Mouse (Mus musculus): ENCODE results near the gene Klhl40.

Gene Klhl40

GRCm38 (mm10) chr9:121776511-121776910 lies 896 bp upstream of the Klhl40 start:
- no peak for ATAC-seq (ENCODE audit: insufficient number of reproducible peaks, low FRiP score, low TSS enrichment)

- no peak for ATAC-seq (ENCODE audit: insufficient number of reproducible peaks, low FRiP score, low TSS enrichment)
These were observed 738 bp downstream of the Klhl40 start for GRCm38 (mm10) chr9:121778066-121778624.

GRCm38 (mm10) chr9:121784801-121785200 lies 7.4 kb downstream of the Klhl40 start:
- ATAC-seq (ENCODE audit: insufficient number of reproducible peaks, low FRiP score, low TSS enrichment): no peak

- ATAC-seq (ENCODE audit: insufficient number of reproducible peaks, low FRiP score, low TSS enrichment): no peak
These were observed 7.9 kb downstream of the Klhl40 start for GRCm38 (mm10) chr9:121785261-121785660.

- no peak for ATAC-seq (ENCODE audit: insufficient number of reproducible peaks, low FRiP score, low TSS enrichment)
These were observed 9.0 kb downstream of the Klhl40 start for GRCm38 (mm10) chr9:121786359-121786758.

- no peak for ATAC-seq (ENCODE audit: insufficient number of reproducible peaks, low FRiP score, low TSS enrichment)
These were observed 13.8 kb downstream of the Klhl40 start for GRCm38 (mm10) chr9:121791206-121791605.

- no peak for ATAC-seq (ENCODE audit: insufficient number of reproducible peaks, low FRiP score, low TSS enrichment)
These were observed 14.5 kb downstream of the Klhl40 start, which contains the start of gene Hhatl for GRCm38 (mm10) chr9:121791757-121792521. TSS of gene Hhatl (minus strand) at chr9:121792507.

- ATAC-seq (ENCODE audit: insufficient number of reproducible peaks, low FRiP score, low TSS enrichment): no peak
These were observed 17.6 kb downstream of the Klhl40 start for GRCm38 (mm10) chr9:121794972-121795539.

GRCm38 (mm10) chr9:121797722-121798121 lies 20.3 kb downstream of the Klhl40 start:
- ATAC-seq (ENCODE audit: insufficient number of reproducible peaks, low FRiP score, low TSS enrichment): no peak

GRCm38 (mm10) chr9:121798887-121799520 lies 21.6 kb downstream of the Klhl40 start:
- ATAC-seq (ENCODE audit: insufficient number of reproducible peaks, low FRiP score, low TSS enrichment): no peak

GRCm38 (mm10) chr9:121802747-121803146 lies 25.3 kb downstream of the Klhl40 start:
- no peak for ATAC-seq (ENCODE audit: insufficient number of reproducible peaks, low FRiP score, low TSS enrichment)

- ATAC-seq (ENCODE audit: insufficient number of reproducible peaks, low FRiP score, low TSS enrichment): no peak
These were observed 30.1 kb downstream of the Klhl40 start for GRCm38 (mm10) chr9:121807546-121807945.

- no peak for ATAC-seq (ENCODE audit: insufficient number of reproducible peaks, low FRiP score, low TSS enrichment)
These were observed 30.5 kb downstream of the Klhl40 start for GRCm38 (mm10) chr9:121807947-121808346.

- no peak for ATAC-seq (ENCODE audit: insufficient number of reproducible peaks, low FRiP score, low TSS enrichment)
These were observed 31.1 kb downstream of the Klhl40 start for GRCm38 (mm10) chr9:121808511-121808910.

GRCm38 (mm10) chr9:121810081-121810821 lies 32.8 kb downstream of the Klhl40 start:
- ATAC-seq (ENCODE audit: insufficient number of reproducible peaks, low FRiP score, low TSS enrichment): no peak

- ATAC-seq (ENCODE audit: insufficient number of reproducible peaks, low FRiP score, low TSS enrichment): no peak
These were observed 37.8 kb downstream of the Klhl40 start for GRCm38 (mm10) chr9:121815183-121815582.

GRCm38 (mm10) chr9:121819073-121819770 lies 41.8 kb downstream of the Klhl40 start:
- ATAC-seq (ENCODE audit: insufficient number of reproducible peaks, low FRiP score, low TSS enrichment): no peak

GRCm38 (mm10) chr9:121819771-121820471 lies 42.5 kb downstream of the Klhl40 start:
- ATAC-seq (ENCODE audit: insufficient number of reproducible peaks, low FRiP score, low TSS enrichment): peak; percentile 23

GRCm38 (mm10) chr9:121820765-121821164 lies 43.4 kb downstream of the Klhl40 start:
- ATAC-seq (ENCODE audit: insufficient number of reproducible peaks, low FRiP score, low TSS enrichment): no peak
